Mouse (Mus musculus) liver, embryonic 12.5 days (tissue): Measurements from ENCODE around the gene Bhlhe41. TPM values are rescaled to one million over a fixed set of nuclear protein-coding genes. Genes with fewer than 3 reads are reported as not detected.

ENCODE experiments used
- ATAC-seq: fragments of 200-750 bp; cut with Nextera tagmentation; 2 replicates; pipeline ENCODE4 v1.8.0; 2017; ENCODE audit warnings: moderate number of reproducible peaks, mild to moderate bottlenecking, moderate library complexity
- H3K27ac ChIP-seq: fragments of 300-500 bp; sonication (generic); 2 replicates; pipeline ENCODE4 v1.5.1; 2016; ENCODE audit warnings: mild to moderate bottlenecking
- H3K27me3 ChIP-seq: fragments of 300-500 bp; sonication (generic); replicated peaks from 2 replicates; pipeline ENCODE4 v1.6.1; 2016; ENCODE audit warnings: mild to moderate bottlenecking, moderate library complexity
- H3K36me3 ChIP-seq: fragments of 300-500 bp; sonication (generic); 2 replicates; pipeline ENCODE4 v1.6.1; 2016; ENCODE audit warnings: mild to moderate bottlenecking, moderate library complexity
- H3K4me1 ChIP-seq: fragments of 300-500 bp; sonication (generic); 2 replicates; pipeline ENCODE4 v1.6.1; 2016
- H3K4me2 ChIP-seq: fragments of 300-500 bp; sonication (generic); 2 replicates; pipeline ENCODE4 v1.6.1; 2016; ENCODE audit warnings: mild to moderate bottlenecking, moderate library complexity
- H3K4me3 ChIP-seq: fragments of 300-500 bp; sonication (generic); 2 replicates; pipeline ENCODE4 v1.5.1; 2016; ENCODE audit warnings: mild to moderate bottlenecking, moderate library complexity
- H3K9ac ChIP-seq: fragments of 300-500 bp; sonication (generic); 2 replicates; pipeline ENCODE4 v1.6.1; 2016; ENCODE audit warnings: mild to moderate bottlenecking, moderate library complexity
- H3K9me3 ChIP-seq: fragments of 300-500 bp; sonication (generic); replicated peaks from 2 replicates; pipeline ENCODE4 v1.6.1; 2016; ENCODE audit warnings: mild to moderate bottlenecking, moderate library complexity
- WGBS: fragments of 180-500 bp; shearing (Covaris S2); methylation state at CpG from one replicate; pipeline ENCODE4 v1.1.7; 2016; ENCODE audit not compliant: insufficient replicate concordance; 5-methylcytosine and 5-hydroxymethylcytosine counted together
- polyA plus RNA-seq: library from polyadenylated mRNA; unstranded; fragments of >200 nt; fragmentation: Nextera tagmentation; extraction: Ambion mirVana; gene quantifications from 2 replicates; pipeline ENCODE4 v1.2.1, GENCODE M21; 2016

Bhlhe41 gene
- 0.11 and 0.15 TPM in 2 replicates for polyA plus RNA-seq

- Histone ChIP-seq H3K4me1 (peaks cover 27% of the 10 kb centered on the region), H3K9ac (peak within 1 kb of the TSS; percentile 12; the same call in 1 of the 2 replicates)
- under 1% methylated on average over 55 of the region's 57 CpGs for WGBS
Measured at GRCm38 (mm10) chr6:145865289-145865885, at the start of gene Bhlhe41. Gene Bhlhe41, minus strand, starts transcription at chr6:145865558.

GRCm38 (mm10) chr6:145912232-145912631, 46.9 kb upstream of the Bhlhe41 start:
- Histone ChIP-seq H3K27me3 (no peaks in the 10 kb centered on the region), H3K4me1 (no peaks in the 10 kb centered on the region), H3K4me2 (no peak overlapping the region), H3K36me3 (no peaks in the 10 kb centered on the region), H3K9me3 (no peaks in the 10 kb centered on the region), H3K9ac (no peak overlapping the region), H3K27ac (no peak overlapping the region), H3K4me3 (no peak overlapping the region)
- ATAC-seq, result no peak

More at GRCm38 (mm10) chr6:145865289-145865885, at the start of gene Bhlhe41:
- peak; percentile 35; the same call in 1 of the 2 replicates for ATAC-seq
- H3K4me2 ChIP-seq, result peak within 1 kb of the TSS; percentile 66
- H3K4me3 ChIP-seq, result peak within 1 kb of the TSS; percentile 50
- no peaks in the 10 kb centered on the region for H3K9me3 ChIP-seq
- H3K27me3 ChIP-seq, result peaks cover 96% of the 10 kb centered on the region
- no peaks in the 10 kb centered on the region for H3K36me3 ChIP-seq
- H3K27ac ChIP-seq, result no peak within 1 kb of the TSS

GRCm38 (mm10) chr6:145910469-145911426, 45.4 kb upstream of the Bhlhe41 start:
- Histone ChIP-seq H3K9ac (no peak overlapping the region), H3K36me3 (no peaks in the 10 kb centered on the region), H3K4me1 (no peaks in the 10 kb centered on the region), H3K27ac (no peak overlapping the region), H3K4me2 (no peak overlapping the region), H3K4me3 (no peak overlapping the region), H3K9me3 (no peaks in the 10 kb centered on the region), H3K27me3 (no peaks in the 10 kb centered on the region)
- 74% methylated on average over 3 of the region's 3 CpGs for WGBS
- ATAC-seq, result no peak

GRCm38 (mm10) chr6:145909943-145910342, 44.6 kb upstream of the Bhlhe41 start:
- no peak overlapping the region for H3K4me2 ChIP-seq
- H3K27ac ChIP-seq, result no peak overlapping the region
- no peak overlapping the region for H3K9ac ChIP-seq
- 39% methylated on average over 4 of the region's 4 CpGs for WGBS
- H3K4me1 ChIP-seq, result no peaks in the 10 kb centered on the region
- no peak for ATAC-seq
- no peaks in the 10 kb centered on the region for H3K9me3 ChIP-seq
- no peaks in the 10 kb centered on the region for H3K27me3 ChIP-seq
- no peaks in the 10 kb centered on the region for H3K36me3 ChIP-seq
- H3K4me3 ChIP-seq, result no peak overlapping the region

GRCm38 (mm10) chr6:145906096-145906890, 40.9 kb upstream of the Bhlhe41 start:
- Histone ChIP-seq H3K27me3 (no peaks in the 10 kb centered on the region), H3K4me3 (no peak overlapping the region), H3K27ac (no peak overlapping the region), H3K9me3 (no peaks in the 10 kb centered on the region), H3K9ac (no peak overlapping the region), H3K4me1 (no peaks in the 10 kb centered on the region), H3K4me2 (no peak overlapping the region), H3K36me3 (no peaks in the 10 kb centered on the region)
- WGBS, result 53% methylated on average over 7 of the region's 7 CpGs
- ATAC-seq, result no peak

GRCm38 (mm10) chr6:145904616-145905015, 39.3 kb upstream of the Bhlhe41 start:
- no peak for ATAC-seq
- no peaks in the 10 kb centered on the region for H3K27me3 ChIP-seq
- H3K9ac ChIP-seq, result no peak overlapping the region
- no peak overlapping the region for H3K4me2 ChIP-seq
- no peaks in the 10 kb centered on the region for H3K4me1 ChIP-seq
- 72% methylated on average over 5 of the region's 5 CpGs for WGBS
- H3K9me3 ChIP-seq, result no peaks in the 10 kb centered on the region
- H3K36me3 ChIP-seq, result no peaks in the 10 kb centered on the region
- H3K4me3 ChIP-seq, result no peak overlapping the region
- H3K27ac ChIP-seq, result no peak overlapping the region

- ATAC-seq, result no peak
- H3K36me3 ChIP-seq, result no peaks in the 10 kb centered on the region
- H3K9ac ChIP-seq, result no peak overlapping the region
- 87% methylated on average over 5 of the region's 5 CpGs for WGBS
- no peaks in the 10 kb centered on the region for H3K27me3 ChIP-seq
- H3K4me2 ChIP-seq, result no peak overlapping the region
- no peaks in the 10 kb centered on the region for H3K9me3 ChIP-seq
- H3K4me3 ChIP-seq, result no peak overlapping the region
- H3K27ac ChIP-seq, result no peak overlapping the region
- H3K4me1 ChIP-seq, result no peaks in the 10 kb centered on the region
Measured at GRCm38 (mm10) chr6:145904169-145904568, 38.8 kb upstream of the Bhlhe41 start.

- no peak for ATAC-seq
- Histone ChIP-seq H3K4me1 (0 out of 2 replicates have a peak, but pooled peaks cover 5% of the 10 kb centered on the region), H3K36me3 (no peaks in the 10 kb centered on the region), H3K27ac (no peak overlapping the region), H3K9ac (no peak overlapping the region), H3K4me2 (no peak overlapping the region), H3K27me3 (no peaks in the 10 kb centered on the region), H3K4me3 (no peak overlapping the region), H3K9me3 (no peaks in the 10 kb centered on the region)
- 36% methylated on average over 8 of the region's 8 CpGs for WGBS
Measured at GRCm38 (mm10) chr6:145894669-145895342, 29.4 kb upstream of the Bhlhe41 start.

- Histone ChIP-seq H3K36me3 (no peaks in the 10 kb centered on the region), H3K4me2 (no peak overlapping the region), H3K9me3 (no peaks in the 10 kb centered on the region), H3K4me3 (no peak overlapping the region), H3K4me1 (0 out of 2 replicates have a peak, but pooled peaks cover 5% of the 10 kb centered on the region), H3K27ac (no peak overlapping the region), H3K27me3 (no peaks in the 10 kb centered on the region), H3K9ac (no peak overlapping the region)
- 53% methylated on average over 13 of the region's 13 CpGs for WGBS
- no peak for ATAC-seq
Measured at GRCm38 (mm10) chr6:145893366-145894021, 28.1 kb upstream of the Bhlhe41 start.

GRCm38 (mm10) chr6:145892381-145893265, 27.3 kb upstream of the Bhlhe41 start:
- ATAC-seq, result no peak
- H3K36me3 ChIP-seq, result no peaks in the 10 kb centered on the region
- 0 out of 2 replicates have a peak, but pooled peaks cover 5% of the 10 kb centered on the region for H3K4me1 ChIP-seq
- H3K4me3 ChIP-seq, result no peak overlapping the region
- no peaks in the 10 kb centered on the region for H3K27me3 ChIP-seq
- WGBS, result 82% methylated on average over 20 of the region's 20 CpGs
- H3K27ac ChIP-seq, result no peak overlapping the region
- no peak overlapping the region for H3K4me2 ChIP-seq
- no peaks in the 10 kb centered on the region for H3K9me3 ChIP-seq
- H3K9ac ChIP-seq, result no peak overlapping the region
